Mouse (Mus musculus) forebrain, embryonic 13.5 days (tissue): ENCODE results near the gene 2310039H08Rik. TPM values are rescaled to one million over a fixed set of nuclear protein-coding genes. Genes with fewer than 3 reads are reported as not detected.

Experiments used
- ATAC-seq: fragments of 200-750 bp; cut with Nextera tagmentation; 2 replicates; pipeline ENCODE4 v1.8.0; 2017
- H3K27ac ChIP-seq: fragments of 300-500 bp; sonication (generic); 2 replicates; pipeline ENCODE4 v1.5.1; 2015; ENCODE audit warnings: inconsistent platforms, mild to moderate bottlenecking, moderate library complexity
- H3K27me3 ChIP-seq: fragments of 300-500 bp; sonication (generic); 2 replicates; pipeline ENCODE4 v1.6.1; 2015; ENCODE audit warnings: mild to moderate bottlenecking, inconsistent platforms
- H3K36me3 ChIP-seq: fragments of 300-500 bp; sonication (generic); 2 replicates; pipeline ENCODE4 v1.6.1; 2015; ENCODE audit warnings: mild to moderate bottlenecking, inconsistent platforms; ENCODE audit not compliant: poor library complexity, severe bottlenecking
- H3K4me1 ChIP-seq: fragments of 300-500 bp; sonication (generic); 2 replicates; pipeline ENCODE4 v1.6.1; 2015; ENCODE audit warnings: inconsistent platforms
- H3K4me2 ChIP-seq: fragments of 300-500 bp; sonication (generic); 2 replicates; pipeline ENCODE4 v1.6.1; 2015; ENCODE audit warnings: inconsistent platforms, mild to moderate bottlenecking, moderate library complexity
- H3K4me3 ChIP-seq: fragments of 300-500 bp; sonication (generic); 2 replicates; pipeline ENCODE4 v1.5.1; 2015; ENCODE audit warnings: mild to moderate bottlenecking, inconsistent platforms
- H3K9ac ChIP-seq: fragments of 300-500 bp; sonication (generic); 2 replicates; pipeline ENCODE4 v1.6.1; 2015; ENCODE audit warnings: mild to moderate bottlenecking, inconsistent platforms
- H3K9me3 ChIP-seq: fragments of 300-500 bp; sonication (generic); replicated peaks from 2 replicates; pipeline ENCODE4 v1.6.1; 2016; ENCODE audit warnings: inconsistent platforms
- WGBS: fragments of 180-500 bp; shearing (Covaris S2); methylation state at CpG from one replicate; pipeline ENCODE4 v1.1.7; 2015; 5-methylcytosine and 5-hydroxymethylcytosine counted together
- polyA plus RNA-seq: library from polyadenylated mRNA; unstranded; fragments of >200 nt; fragmentation: Nextera tagmentation; extraction: Ambion mirVana; gene quantifications from 2 replicates; pipeline ENCODE4 v1.2.1, GENCODE M21; 2015

The 2310039H08Rik gene
- polyA plus RNA-seq, 1 experiment from 2014 or later: 69.0 TPM

- Histone ChIP-seq H3K4me3 (no peak overlapping the region), H3K27me3 (no peaks in the 10 kb centered on the region), H3K27ac (no peak overlapping the region), H3K4me1 (no peaks in the 10 kb centered on the region), H3K36me3 (peaks cover 59% of the 10 kb centered on the region), H3K9ac (peak overlapping the region; percentile 12; the same call in 1 of the 2 replicates), H3K9me3 (no peaks in the 10 kb centered on the region), H3K4me2 (no peak overlapping the region)
- WGBS: 72% methylated on average over 13 of the region's 13 CpGs
- no peak for ATAC-seq
These were observed 43.9 kb downstream of the 2310039H08Rik start for GRCm38 (mm10) chr17:46816306-46816705.

- no peak overlapping the region for H3K4me3 ChIP-seq
These were observed 45.3 kb downstream of the 2310039H08Rik start for GRCm38 (mm10) chr17:46817734-46818158.

GRCm38 (mm10) chr17:46820628-46821027 lies 48.2 kb downstream of the 2310039H08Rik start:
- Histone ChIP-seq H3K9ac (no peak overlapping the region), H3K27ac (no peak overlapping the region), H3K9me3 (no peaks in the 10 kb centered on the region), H3K4me1 (no peaks in the 10 kb centered on the region), H3K4me2 (no peak overlapping the region), H3K27me3 (no peaks in the 10 kb centered on the region), H3K4me3 (no peak overlapping the region), H3K36me3 (peaks cover 73% of the 10 kb centered on the region)
- WGBS: 96% methylated on average over 7 of the region's 7 CpGs
- ATAC-seq: no peak

More at GRCm38 (mm10) chr17:46817734-46818158, 45.3 kb downstream of the 2310039H08Rik start:
- Histone ChIP-seq H3K27me3 (no peaks in the 10 kb centered on the region), H3K4me1 (no peaks in the 10 kb centered on the region), H3K9me3 (no peaks in the 10 kb centered on the region), H3K36me3 (peaks cover 57% of the 10 kb centered on the region), H3K4me2 (no peak overlapping the region), H3K9ac (no peak overlapping the region), H3K27ac (no peak overlapping the region)
- WGBS: 89% methylated on average over 12 of the region's 12 CpGs
- ATAC-seq: no peak

Other genes with a start within 250 kb of the 2310039H08Rik start
- gene Cul9, start 226.2 kb upstream of the 2310039H08Rik start, polyA plus RNA-seq: 9.8 and 12.4 TPM in 2 replicates
- gene Srf, start 216.5 kb upstream of the 2310039H08Rik start, polyA plus RNA-seq: 4.2 and 4.4 TPM in 2 replicates
- gene Ptk7, start 143.1 kb upstream of the 2310039H08Rik start, polyA plus RNA-seq: 32.5 and 35.3 TPM in 2 replicates
- 44.3 and 47.7 TPM in 2 replicates for gene Klc4, start 126.6 kb upstream of the 2310039H08Rik start, polyA plus RNA-seq
- gene Mrpl2, start 126.4 kb upstream of the 2310039H08Rik start, polyA plus RNA-seq: 89.0 and 97.3 TPM in 2 replicates
- 33.5 and 39.0 TPM in 2 replicates for gene Cul7, start 122.3 kb upstream of the 2310039H08Rik start, polyA plus RNA-seq
- gene Rrp36, start 98.3 kb upstream of the 2310039H08Rik start, polyA plus RNA-seq: 54.5 and 59.7 TPM in 2 replicates
- 196 and 208 TPM in 2 replicates for gene Mea1, start 93.8 kb upstream of the 2310039H08Rik start, polyA plus RNA-seq
- 145 and 147 TPM in 2 replicates for gene Klhdc3, start 91.7 kb upstream of the 2310039H08Rik start, polyA plus RNA-seq
- gene Ppp2r5d, start 67.5 kb upstream of the 2310039H08Rik start, polyA plus RNA-seq: 85.4 and 103 TPM in 2 replicates
- gene Pex6, start 61.2 kb upstream of the 2310039H08Rik start, polyA plus RNA-seq: 18.9 and 21.3 TPM in 2 replicates
- gene Gnmt, start 43.5 kb upstream of the 2310039H08Rik start, polyA plus RNA-seq: 0.52 and 0.58 TPM in 2 replicates
- gene Cnpy3, start 20.4 kb upstream of the 2310039H08Rik start, polyA plus RNA-seq: 56.2 and 60.0 TPM in 2 replicates
- 0.21 and 0.45 TPM in 2 replicates for gene Ptcra, start 8.9 kb upstream of the 2310039H08Rik start, polyA plus RNA-seq
- gene Rpl7l1, start 10.0 kb downstream of the 2310039H08Rik start, polyA plus RNA-seq: 142 and 143 TPM in 2 replicates
- 5.2 and 5.8 TPM in 2 replicates for gene Bicral, start 85.8 kb downstream of the 2310039H08Rik start, polyA plus RNA-seq
- 51.3 and 53.5 TPM in 2 replicates for gene Tbcc, start 118.0 kb downstream of the 2310039H08Rik start, polyA plus RNA-seq
- not detected in 2 replicates for gene Prph2, start 137.8 kb downstream of the 2310039H08Rik start, polyA plus RNA-seq
- 11.8 and 13.7 TPM in 2 replicates for gene Ubr2, start 237.9 kb downstream of the 2310039H08Rik start, polyA plus RNA-seq